Mouse (Mus musculus) brain, embryonic 14.5 days (tissue): Measurements from ENCODE around the gene Cfap221.

Source experiments
- CTCF ChIP-seq: fragments of 200-500 bp; IDR thresholded peaks from 2 replicates; pipeline ENCODE4 v1.5.1; 2012; ENCODE audit warnings: inconsistent platforms, mild to moderate bottlenecking, moderate library complexity, borderline replicate concordance; ENCODE audit not compliant: insufficient read depth, insufficient read length; ENCODE audit errors: extremely low read depth
- POLR2A ChIP-seq: fragments of 200-500 bp; IDR thresholded peaks from 2 replicates; pipeline ENCODE4 v1.6.1; 2012; ENCODE audit warnings: mild to moderate bottlenecking, inconsistent platforms, borderline replicate concordance; ENCODE audit not compliant: poor library complexity, insufficient read depth, insufficient read length, severe bottlenecking; ENCODE audit errors: extremely low read depth

DNA sequence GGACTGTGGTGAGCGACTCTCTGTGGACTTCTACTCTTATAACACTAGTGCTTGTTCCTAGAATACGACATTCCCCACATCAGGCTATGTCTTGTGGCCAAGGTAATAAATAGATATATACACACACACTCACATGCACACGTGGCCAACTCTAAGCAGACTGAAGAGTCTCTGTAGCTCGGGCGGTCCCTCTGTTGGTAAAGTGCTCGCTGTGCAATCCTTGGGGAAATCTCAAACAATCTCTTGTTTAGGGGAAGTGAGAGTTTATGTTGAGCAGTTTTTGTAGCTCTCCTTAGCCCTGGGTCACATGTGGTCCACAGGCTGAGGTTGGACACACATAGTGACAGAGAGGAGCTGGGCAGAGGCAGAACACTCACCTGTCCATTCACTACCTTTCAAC, 104.1 kb downstream of the Cfap221 start:
- TF ChIP-seq POLR2A (no peak), CTCF (no peak)
